Mouse (Mus musculus) C2C12 (cell line): ENCODE measurements around the gene Syt1. TPM values are rescaled to one million over a fixed set of nuclear protein-coding genes. Genes with fewer than 3 reads are reported as not detected.

ENCODE experiments used
- H3K27me3 ChIP-seq: one replicate; pipeline ENCODE4 v1.6.1; 2011; ENCODE audit not compliant: control insufficient read depth, insufficient read depth, insufficient read length
- H3K36me3 ChIP-seq: one replicate; pipeline ENCODE4 v1.6.1; 2011; ENCODE audit not compliant: control insufficient read depth, insufficient read depth
- H3K4me3 ChIP-seq: one replicate; pipeline ENCODE4 v1.5.1; 2011; ENCODE audit warnings: mild to moderate bottlenecking, control low read depth; ENCODE audit not compliant: poor library complexity, insufficient read depth, severe bottlenecking
- H3K79me2 ChIP-seq: one replicate; pipeline ENCODE4 v1.6.1; 2011; ENCODE audit not compliant: control insufficient read depth, insufficient read depth
- H3K79me3 ChIP-seq: one replicate; pipeline ENCODE4 v1.6.1; 2011; ENCODE audit warnings: low read depth, control low read depth
- H3ac ChIP-seq: one replicate; pipeline ENCODE3; 2011; ENCODE audit warnings: low read depth; ENCODE audit not compliant: control insufficient read depth, insufficient read length
- CEBPB ChIP-seq: IDR thresholded peaks from one replicate; pipeline ENCODE4 v1.6.1; 2011; ENCODE audit warnings: low read depth, mild to moderate bottlenecking, control low read depth, moderate library complexity
- CTCF ChIP-seq: IDR thresholded peaks from one replicate; pipeline ENCODE4 v1.5.1; 2011; ENCODE audit not compliant: control insufficient read depth, insufficient read depth, insufficient read length
- FOSL1 ChIP-seq: IDR thresholded peaks from one replicate; pipeline ENCODE4 v1.8.0; 2011; ENCODE audit warnings: mild to moderate bottlenecking, low read length; ENCODE audit not compliant: poor library complexity, insufficient read depth, severe bottlenecking
- MAX ChIP-seq: IDR thresholded peaks from one replicate; pipeline ENCODE4 v1.6.1; 2011; ENCODE audit warnings: mild to moderate bottlenecking, control low read depth
- MYOD1 ChIP-seq: IDR thresholded peaks from one replicate; pipeline ENCODE4 v1.6.1; 2011; ENCODE audit warnings: low read depth; ENCODE audit not compliant: control insufficient read depth, insufficient read length
- MYOG ChIP-seq: IDR thresholded peaks from one replicate; pipeline ENCODE4 v1.6.1; 2011; ENCODE audit not compliant: control insufficient read depth, insufficient read length; ENCODE audit errors: extremely low read depth
- USF1 ChIP-seq: IDR thresholded peaks from one replicate; pipeline ENCODE4 v1.6.1; 2011; ENCODE audit warnings: low read depth, mild to moderate bottlenecking, control low read depth, moderate library complexity
- polyA plus RNA-seq: library from polyadenylated mRNA; unstranded; fragments of >200 nt; fragmentation: generic; extraction: Trizol; gene quantifications from one replicate; pipeline ENCODE4 v1.2.1, GENCODE M21; 2012; ENCODE audit warnings: missing spikeins

Syt1 gene
- polyA plus RNA-seq, 1 experiment = 0.09 TPM

DNA sequence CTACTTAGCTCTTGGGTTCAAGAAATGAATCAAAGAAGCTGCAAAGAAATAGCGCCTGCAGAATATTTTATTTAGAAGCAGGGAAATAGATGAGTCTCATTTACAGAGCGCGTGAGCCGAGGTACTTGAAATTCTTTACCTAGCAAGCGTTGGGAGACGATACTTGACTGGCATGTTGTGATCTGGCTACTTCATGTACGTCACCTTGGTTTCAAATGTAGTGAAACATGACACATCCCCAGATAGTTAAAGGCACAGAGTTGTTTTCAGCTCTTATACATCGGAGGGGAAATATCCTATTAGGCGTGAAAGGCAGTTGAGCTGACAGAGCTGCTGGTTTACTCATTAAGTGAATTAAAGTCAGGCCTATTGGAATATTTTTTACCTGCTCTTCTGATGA is 478.5 kb downstream of the Syt1 start:
- H3K4me3 ChIP-seq = no peak overlapping the region
- no peaks in the 10 kb centered on the region for H3K27me3 ChIP-seq
- H3K79me2 ChIP-seq = no peaks in the 10 kb centered on the region
- H3K36me3 ChIP-seq = no peaks in the 10 kb centered on the region
- H3K79me3 ChIP-seq = no peaks in the 10 kb centered on the region
- no peak overlapping the region for H3ac ChIP-seq
- TF ChIP-seq MAX (no peak), MYOG (no peak), USF1 (no peak), CEBPB (no peak)

DNA sequence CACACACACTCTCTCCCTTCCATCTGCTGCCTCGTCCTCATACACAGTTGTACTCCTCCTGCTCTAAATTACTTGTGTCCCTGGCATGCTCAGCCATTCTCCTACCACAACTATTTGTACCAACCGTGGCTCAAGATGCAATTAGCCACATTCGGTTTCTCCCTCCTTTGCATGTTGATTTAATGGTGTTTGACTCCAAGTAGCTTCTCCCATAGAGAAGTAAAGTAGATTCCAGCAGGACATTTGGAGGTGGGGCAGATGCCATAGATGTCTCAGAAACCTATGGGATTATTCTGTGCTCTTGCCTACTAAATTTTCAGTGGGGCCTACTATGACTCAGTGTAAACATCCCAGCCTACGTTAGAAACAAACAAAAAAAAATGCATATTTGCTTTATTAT is 479.1 kb downstream of the Syt1 start:
- no peaks in the 10 kb centered on the region for H3K27me3 ChIP-seq
- H3ac ChIP-seq = no peak overlapping the region
- no peak overlapping the region for H3K4me3 ChIP-seq
- H3K79me2 ChIP-seq = no peaks in the 10 kb centered on the region
- no peak for TF ChIP-seq USF1
- no peak for TF ChIP-seq CEBPB
- TF ChIP-seq FOSL1 = no peak
- TF ChIP-seq CTCF = no peak
- no peak for TF ChIP-seq MYOD1
- no peak for TF ChIP-seq MAX
- TF ChIP-seq MYOG = no peak
- no peaks in the 10 kb centered on the region for H3K36me3 ChIP-seq
- H3K79me3 ChIP-seq = no peaks in the 10 kb centered on the region

DNA sequence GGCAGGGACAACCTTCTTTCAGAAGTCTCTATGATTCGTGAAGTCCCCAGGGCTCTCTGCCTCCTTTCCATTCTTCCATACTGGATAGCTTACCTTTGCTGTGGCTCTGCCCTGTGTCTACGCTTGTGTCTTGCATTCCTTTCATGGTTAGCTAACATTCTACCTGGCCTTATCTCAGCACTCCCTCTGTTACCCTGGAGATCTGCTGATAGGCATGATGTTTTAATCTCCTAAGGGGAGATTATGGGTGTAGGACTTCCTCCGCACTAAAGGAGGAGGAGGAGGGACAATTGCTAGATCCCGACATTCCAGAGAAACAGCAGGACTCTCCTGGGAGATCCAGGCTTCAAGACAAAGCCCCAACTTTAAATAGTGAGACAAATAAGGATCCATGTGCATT is 479.7 kb downstream of the Syt1 start:
- no peaks in the 10 kb centered on the region for H3K27me3 ChIP-seq
- no peaks in the 10 kb centered on the region for H3K36me3 ChIP-seq
- no peak overlapping the region for H3K4me3 ChIP-seq
- no peaks in the 10 kb centered on the region for H3K79me2 ChIP-seq
- no peaks in the 10 kb centered on the region for H3K79me3 ChIP-seq
- TF ChIP-seq MYOD1 (no peak), CTCF (no peak), USF1 (no peak), FOSL1 (no peak), MAX (no peak), MYOG (no peak), CEBPB (no peak)
- no peak overlapping the region for H3ac ChIP-seq

DNA sequence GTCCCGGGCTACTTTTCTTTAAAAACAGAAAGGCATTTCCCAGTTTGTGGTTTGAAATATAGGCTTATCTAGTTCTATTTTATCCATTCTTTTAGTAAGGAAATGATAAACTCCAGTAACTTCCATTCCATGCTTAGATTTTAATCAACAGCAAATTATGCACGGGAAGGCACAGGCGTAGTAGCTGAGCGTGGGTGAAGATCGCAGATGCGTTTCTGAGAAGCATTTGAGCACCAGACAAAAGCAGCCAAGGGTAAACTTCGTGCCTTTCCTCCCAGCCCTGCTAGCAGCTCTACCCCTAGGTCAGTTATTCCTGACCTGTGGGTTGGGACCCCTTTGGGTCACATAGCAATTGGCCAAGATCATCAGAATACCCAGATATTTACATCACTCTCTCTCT is 482.4 kb downstream of the Syt1 start:
- Histone ChIP-seq H3K27me3 (no peaks in the 10 kb centered on the region), H3K4me3 (no peak overlapping the region), H3K36me3 (no peaks in the 10 kb centered on the region), H3ac (no peak overlapping the region), H3K79me3 (no peaks in the 10 kb centered on the region), H3K79me2 (no peaks in the 10 kb centered on the region)
- TF ChIP-seq CTCF (no peak), FOSL1 (no peak), MYOG (no peak), MYOD1 (no peak), USF1 (no peak)

DNA sequence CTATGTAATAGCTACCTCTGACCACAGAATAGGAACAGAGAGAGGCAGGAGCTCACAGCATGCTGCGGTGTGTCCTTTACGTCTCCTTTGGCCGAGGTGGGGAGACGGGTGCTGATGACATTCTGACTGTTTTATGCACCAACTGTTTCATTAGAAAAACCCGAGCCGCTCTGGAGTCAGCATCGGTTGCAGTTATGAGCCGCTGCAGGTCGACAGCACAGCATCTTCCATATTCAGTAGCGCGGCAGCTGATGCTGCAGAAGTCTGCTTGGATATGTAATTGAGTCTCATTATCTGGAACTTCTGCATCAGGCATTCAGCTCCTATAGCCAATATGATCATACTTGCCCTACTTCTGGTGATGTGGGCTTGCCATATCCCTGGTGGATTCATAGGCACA is 485.3 kb downstream of the Syt1 start:
- Histone ChIP-seq H3K79me2 (no peaks in the 10 kb centered on the region), H3K36me3 (no peaks in the 10 kb centered on the region), H3ac (no peak overlapping the region), H3K79me3 (no peaks in the 10 kb centered on the region), H3K4me3 (no peak overlapping the region), H3K27me3 (no peaks in the 10 kb centered on the region)
- TF ChIP-seq MYOD1 (no peak), MYOG (no peak), CTCF (no peak), FOSL1 (no peak), MAX (no peak), USF1 (no peak)

DNA sequence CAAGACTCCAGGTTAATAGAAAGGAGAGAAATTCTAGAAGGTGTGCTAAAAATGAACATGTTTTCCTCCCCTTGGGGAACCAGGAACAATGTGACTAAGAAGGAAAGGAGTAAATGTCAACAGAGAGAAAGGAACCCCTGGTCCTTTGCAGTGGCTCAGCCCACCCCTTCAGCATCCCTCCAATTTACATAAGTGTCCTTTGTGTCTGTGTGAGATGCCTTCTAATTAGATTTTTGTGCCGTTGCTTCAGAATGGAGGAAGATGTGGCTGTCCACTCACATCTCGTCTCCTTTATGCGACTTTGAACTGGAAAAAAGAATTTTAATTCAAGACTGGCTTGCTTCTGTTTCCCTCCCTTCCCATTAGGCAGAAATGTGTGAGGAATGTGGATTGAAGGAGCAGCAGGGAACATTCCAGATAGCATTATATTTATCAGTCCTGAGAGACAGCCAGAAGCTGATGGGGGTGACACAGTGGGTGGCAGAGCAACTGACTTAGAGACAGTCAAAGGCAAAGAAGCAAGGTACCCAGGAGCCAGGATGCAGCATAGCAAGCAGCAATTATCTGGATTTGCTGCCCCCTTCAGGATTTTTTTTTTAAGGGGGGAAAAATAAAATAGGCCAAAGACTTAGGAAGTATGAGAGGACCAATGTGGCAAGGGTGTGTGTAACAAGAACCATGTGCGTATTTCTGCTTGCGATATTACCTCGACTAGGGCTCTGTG is 486.3 kb downstream of the Syt1 start:
- H3K27me3 ChIP-seq = no peaks in the 10 kb centered on the region
- H3K36me3 ChIP-seq = no peaks in the 10 kb centered on the region
- no peaks in the 10 kb centered on the region for H3K79me2 ChIP-seq
- H3K79me3 ChIP-seq = no peaks in the 10 kb centered on the region
- TF ChIP-seq USF1 = no peak
- no peak for TF ChIP-seq MAX
- no peak for TF ChIP-seq MYOG
- no peak for TF ChIP-seq MYOD1
- no peak overlapping the region for H3ac ChIP-seq
- H3K4me3 ChIP-seq = no peak overlapping the region
